Mouse (Mus musculus): ENCODE measurements at regions not wholly inside any gene's neighbourhood (a gene's known extent, or its start where the extent isn't known, plus 50 kb on each side); places are given as distances from the start of the nearest gene placed in this dataset.

DNA sequence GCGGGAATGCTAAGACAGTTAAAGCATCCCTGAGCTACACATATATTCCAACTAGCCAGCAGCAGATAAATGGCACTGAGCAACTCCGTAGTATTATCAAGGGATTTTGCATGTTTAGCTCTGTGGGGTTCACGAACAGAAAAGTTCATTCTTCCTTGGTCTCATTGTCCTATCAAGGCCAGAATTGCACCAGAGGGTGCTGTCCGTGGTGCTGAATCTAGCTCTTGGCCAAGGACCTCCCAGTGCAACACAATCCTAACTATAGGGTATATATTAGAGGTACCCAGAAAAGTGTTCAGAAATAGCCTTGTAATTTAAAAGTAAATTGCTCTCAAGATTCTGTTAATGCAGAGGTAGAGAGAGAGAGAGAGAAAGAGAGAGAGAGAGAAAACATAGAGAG lies 176.9 kb upstream of the Kcnd3 start:
- TF ChIP-seq FLI1 (IDR thresholded peaks at IDR 0.05; ENCODE audit: low read length) (no peak), GATA1 (IDR thresholded peaks at IDR 0.05; ENCODE audit: borderline replicate concordance, low read length) (no peak)

Measured in megakaryocyte, embryonic 14.5 days (primary cell).